Mouse (Mus musculus): ENCODE measurements around the gene 6430571L13Rik.

- TF ChIP-seq CHD2 (IDR thresholded peaks at IDR 0.05; ENCODE audit: low read length) = no peak
- TF ChIP-seq POLR2A (IDR thresholded peaks at IDR 0.05; ENCODE audit: control insufficient read depth in 1 of 2, insufficient read depth in 1 of 2, low read depth in 1 of 2, low read length in 2 of 2, poor library complexity in 1 of 2) = no peak
- TF ChIP-seq GATA1 (IDR thresholded peaks at IDR 0.05; ENCODE audit: low read depth, low read length) = no peak
- TF ChIP-seq SMC3 (IDR thresholded peaks at IDR 0.05; ENCODE audit: low read depth, low read length) = no peak
- no peak for TF ChIP-seq CTCF (IDR thresholded peaks at IDR 0.05 in 2 of 3, conservative IDR thresholded peaks at IDR 0.05 in 1 of 3; ENCODE audit: control insufficient read depth in 1 of 3, insufficient read depth in 1 of 3, low read depth in 2 of 3, low read length in 3 of 3, poor library complexity in 1 of 3, severe bottlenecking in 1 of 3)
Measured at GRCm38 (mm10) chr9:107330791-107331190, 9.6 kb upstream of the 6430571L13Rik start.
